Mouse (Mus musculus) liver, adult (tissue): Measurements from ENCODE around the gene Tbcc.

ENCODE experiments used
- GATA4 ChIP-seq: IDR thresholded peaks from 2 replicates; pipeline ENCODE4 v1.6.1; 2014; ENCODE audit warnings: mild to moderate bottlenecking, low read length; ENCODE audit not compliant: insufficient replicate concordance

Tbcc gene

DNA sequence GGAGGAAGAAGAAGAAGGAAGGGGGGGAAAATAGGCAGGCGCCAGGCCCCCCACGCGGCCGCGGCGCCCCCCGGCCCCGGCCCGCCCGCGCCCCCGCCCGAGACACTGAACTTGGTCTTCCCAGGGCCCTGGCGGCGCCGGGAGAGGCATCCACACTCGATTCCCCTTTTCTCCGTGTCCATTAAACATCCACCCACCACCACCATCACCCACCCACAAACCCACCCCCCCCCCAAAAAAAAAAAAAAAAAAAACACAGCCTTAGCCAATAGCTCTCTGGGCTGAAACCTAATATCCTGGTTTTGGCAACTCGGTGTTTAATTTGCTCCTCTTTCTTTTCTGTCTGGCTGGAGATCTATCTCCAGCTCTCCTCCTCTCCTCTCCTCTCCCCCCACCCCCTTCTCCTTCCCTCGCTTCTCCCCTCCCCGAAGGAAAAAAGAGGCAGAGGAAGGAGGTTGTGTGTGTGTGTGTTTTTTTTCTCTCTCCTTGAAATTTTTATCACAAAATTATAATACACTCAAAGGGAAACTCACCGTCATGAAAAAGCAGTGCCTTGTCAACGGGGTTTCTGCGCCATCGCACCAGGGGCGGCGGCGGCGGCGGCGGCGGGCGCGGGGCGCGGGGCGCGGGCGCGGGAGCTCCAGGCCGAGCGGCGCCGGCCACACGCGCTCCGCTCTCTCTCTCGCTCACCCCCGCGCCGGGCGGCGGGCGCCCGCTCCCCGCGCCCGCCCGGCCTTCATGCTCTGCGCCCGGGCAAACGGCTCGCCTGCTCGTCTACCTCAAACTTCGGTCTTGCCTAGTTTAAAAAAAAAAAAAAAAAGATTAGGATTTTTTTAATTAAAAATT lies 32.4 kb upstream of the Tbcc start, which contains the start of gene Bicral:
Bicral (minus strand) TSS at position 580 of the 846 bp plus-strand sequence.
- no peak for TF ChIP-seq GATA4

- no peak for TF ChIP-seq GATA4
Observed at GRCm38 (mm10) chr17:46858749-46859444, 31.6 kb upstream of the Tbcc start.

- TF ChIP-seq GATA4 = no peak
Observed at GRCm38 (mm10) chr17:46860120-46860519, 30.4 kb upstream of the Tbcc start.

DNA sequence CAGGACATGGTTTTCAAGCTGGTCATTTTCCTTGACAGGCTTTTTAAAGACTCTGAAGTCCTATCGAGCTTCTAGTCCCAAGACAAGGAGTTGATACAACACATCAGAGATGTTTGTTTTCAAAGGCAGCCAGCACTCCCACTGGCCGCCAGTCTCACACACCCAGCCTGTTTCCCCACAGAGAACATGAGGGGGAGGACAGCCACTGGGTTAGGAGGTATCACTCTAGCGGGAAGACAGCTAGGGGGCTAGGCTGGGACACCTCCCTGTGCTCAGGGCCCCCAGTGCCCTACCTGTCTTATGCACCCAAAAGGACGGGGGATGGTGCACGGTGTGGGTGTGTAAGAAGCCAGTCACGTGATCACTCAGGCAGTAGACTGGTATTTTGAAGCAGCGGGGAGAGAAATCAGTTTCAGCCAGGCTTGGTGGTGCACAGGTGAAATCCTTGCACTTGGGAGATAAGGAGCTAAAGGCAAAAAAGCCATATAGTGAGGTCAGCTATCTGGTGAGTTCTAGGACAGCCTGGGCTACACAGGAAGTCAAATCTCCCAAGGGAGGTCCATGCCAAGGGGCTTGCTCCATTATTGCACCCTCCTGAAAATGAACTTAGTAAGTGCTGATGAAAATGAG lies 25.8 kb upstream of the Tbcc start:
- no peak for TF ChIP-seq GATA4

DNA sequence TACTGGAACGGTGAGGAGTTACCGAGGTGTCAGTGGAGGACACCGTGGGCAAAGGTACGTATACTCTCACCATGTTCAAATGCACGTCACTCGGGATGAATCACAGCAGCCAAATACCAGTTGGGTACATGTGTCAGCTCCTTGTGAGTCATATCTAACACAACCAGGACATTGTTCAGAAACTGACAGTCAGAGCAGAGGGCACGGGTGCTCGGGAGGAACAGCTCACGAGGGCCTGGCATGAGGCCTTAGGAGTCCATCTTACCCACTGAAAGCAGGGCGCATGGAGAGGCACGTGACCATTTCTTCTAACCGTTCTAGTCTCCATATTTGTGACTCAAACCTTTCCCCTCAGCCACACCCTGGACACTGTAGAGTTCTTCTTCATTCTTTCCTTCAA lies 23.6 kb upstream of the Tbcc start:
- TF ChIP-seq GATA4 = no peak

DNA sequence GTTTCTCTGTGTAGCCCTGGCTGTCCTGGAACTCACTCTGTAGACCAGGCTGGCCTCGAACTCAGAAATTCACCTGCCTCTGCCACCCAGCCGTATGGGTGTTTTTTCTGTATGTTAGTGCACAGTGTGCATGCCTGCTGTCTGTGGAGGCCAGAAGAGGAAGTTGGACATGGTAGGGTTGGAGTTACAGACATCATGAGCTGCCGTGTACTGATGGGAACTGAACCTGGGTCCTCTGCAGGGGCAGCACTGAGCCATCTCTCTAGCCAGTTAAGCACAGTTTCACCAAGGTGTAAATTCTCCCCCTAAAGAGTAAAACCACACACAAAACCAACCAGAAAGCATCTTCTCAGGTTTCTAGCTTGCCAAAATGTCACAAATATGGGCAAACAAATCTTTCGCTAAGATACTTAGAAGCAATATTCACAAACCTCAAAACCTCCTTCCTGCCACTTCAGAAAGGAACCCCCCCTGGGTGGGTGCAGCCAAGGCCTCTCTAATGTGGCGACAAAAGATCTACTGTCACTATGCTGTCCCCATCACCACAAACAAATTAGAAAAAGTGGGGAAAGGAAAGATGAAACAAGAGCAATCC lies 20.2 kb upstream of the Tbcc start:
- TF ChIP-seq GATA4 = no peak

DNA sequence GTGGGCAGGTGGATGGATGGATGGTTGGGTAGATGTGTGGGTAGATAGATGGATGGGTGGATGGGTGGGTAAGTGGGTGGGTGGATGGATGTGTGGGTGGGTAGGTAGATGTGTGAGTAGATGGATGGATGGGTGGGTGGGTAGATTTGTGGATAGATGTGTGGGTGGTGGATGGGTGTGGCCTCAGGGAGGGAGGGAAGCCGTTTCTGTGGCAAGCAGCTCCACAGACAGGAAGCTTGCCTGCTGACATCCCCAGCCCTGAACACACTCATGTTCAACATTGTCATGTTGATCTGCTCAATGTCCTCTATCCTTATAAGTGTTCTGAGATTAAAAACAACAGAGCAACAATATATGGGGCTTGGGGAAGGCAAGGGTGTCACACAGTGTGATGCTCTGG lies 19.6 kb upstream of the Tbcc start:
- TF ChIP-seq GATA4 = no peak

DNA sequence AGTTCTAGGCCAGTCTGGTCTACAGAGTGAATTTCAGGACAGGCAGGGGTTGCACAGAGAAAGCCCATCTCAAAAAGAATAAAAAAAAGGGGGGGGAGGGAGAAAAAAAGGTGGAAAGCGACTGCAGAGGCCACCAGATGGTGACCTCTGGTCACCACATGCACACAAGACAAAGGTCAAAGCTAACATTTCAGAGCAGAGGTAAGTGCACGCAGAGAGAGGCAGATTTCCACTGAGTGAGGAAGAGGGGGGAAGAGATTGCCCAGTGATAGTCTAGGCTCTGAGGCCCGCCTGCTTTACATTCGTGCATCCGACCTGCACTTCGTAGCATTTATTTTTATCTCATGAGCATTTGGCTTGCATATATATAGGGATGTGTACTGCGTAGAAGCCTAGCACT lies 17.7 kb upstream of the Tbcc start:
- TF ChIP-seq GATA4 = peak; percentile 15; the same call in 1 of the 2 replicates

DNA sequence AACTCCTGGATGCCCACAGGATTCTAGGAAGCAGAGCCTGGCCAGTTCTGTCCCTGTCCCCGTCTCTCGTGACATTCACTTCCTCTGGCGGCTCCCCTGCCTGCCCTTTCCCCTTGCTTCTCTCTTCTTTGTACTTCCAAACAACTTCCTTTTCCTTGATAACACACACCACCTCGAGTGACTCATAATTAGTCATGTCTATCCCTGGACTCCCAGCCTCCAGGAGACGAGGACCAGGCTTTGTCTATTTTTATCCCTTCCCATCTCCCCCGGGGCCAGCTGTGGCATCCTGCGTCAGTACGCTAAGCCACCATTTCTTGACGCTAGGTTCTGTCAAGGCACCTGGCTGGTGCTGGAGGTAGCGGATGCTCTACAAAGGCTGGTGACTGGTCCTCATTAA lies 16.4 kb upstream of the Tbcc start:
- TF ChIP-seq GATA4 = peak; percentile 49; the same call in 1 of the 2 replicates

DNA sequence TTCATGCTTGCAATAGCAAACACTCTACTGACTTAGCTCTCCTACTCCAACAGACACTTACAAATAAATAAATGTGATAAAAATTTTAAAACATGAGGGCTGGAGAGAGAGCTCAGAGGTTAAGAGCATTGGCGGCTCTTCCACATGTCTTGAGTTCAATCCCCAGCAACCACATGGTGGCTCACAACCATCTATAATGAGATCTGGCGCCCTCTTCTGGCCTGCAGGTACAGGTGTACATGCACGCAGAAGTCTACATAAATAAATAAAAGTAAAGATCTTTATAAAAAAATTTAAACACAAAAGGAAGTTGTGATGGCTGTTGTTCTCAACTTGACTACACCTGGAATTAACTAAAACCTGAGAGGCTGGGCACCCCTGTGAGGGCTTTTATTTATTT lies 14.9 kb upstream of the Tbcc start:
- TF ChIP-seq GATA4 = no peak

- no peak for TF ChIP-seq GATA4
Observed at GRCm38 (mm10) chr17:46876371-46876950, 14.0 kb upstream of the Tbcc start.

GRCm38 (mm10) chr17:46877061-46877460 lies 13.4 kb upstream of the Tbcc start:
- TF ChIP-seq GATA4 = no peak

DNA sequence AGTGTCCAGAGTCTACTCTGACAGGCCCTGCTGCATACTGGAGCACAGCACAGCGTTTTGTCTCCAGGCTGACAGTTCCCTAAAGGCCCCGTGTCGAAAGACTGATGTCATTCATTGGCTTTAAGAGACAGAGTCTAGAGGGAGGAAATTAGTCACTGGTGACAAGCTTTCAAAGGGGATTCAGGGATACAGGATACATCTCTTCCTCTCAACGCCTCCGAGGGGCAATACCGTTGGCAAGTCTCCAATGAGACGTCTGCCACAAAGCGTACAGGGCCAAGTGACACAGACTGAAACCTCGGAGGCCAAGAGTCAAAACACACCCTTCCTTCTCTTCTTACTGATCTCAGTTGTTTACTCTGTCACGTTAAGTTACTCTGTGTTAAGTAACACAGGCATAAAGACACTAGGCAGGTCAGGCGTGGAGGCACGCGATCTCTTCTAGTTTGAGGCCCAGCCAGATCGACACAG lies 10.6 kb upstream of the Tbcc start:
- TF ChIP-seq GATA4 = peak; percentile 38; the same call in 1 of the 2 replicates

DNA sequence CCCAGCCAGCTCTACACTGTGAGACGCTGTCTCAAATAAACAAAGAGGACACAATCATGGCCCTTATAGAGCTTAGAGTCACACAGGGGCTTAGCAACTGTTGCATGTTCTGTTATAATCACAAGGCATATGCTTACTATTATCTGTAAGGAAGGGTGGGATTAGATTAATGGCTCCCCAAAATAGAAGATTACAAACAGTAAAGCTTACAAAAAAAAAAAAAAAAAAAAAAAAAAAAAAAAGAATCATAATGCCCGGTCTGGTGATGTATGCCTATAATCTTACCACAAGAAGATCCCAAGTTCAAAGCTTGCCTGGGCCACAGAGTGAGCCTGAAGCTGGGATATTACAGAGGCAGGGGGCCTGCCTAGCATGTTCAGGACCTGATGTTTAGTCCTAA lies 10.2 kb upstream of the Tbcc start:
- TF ChIP-seq GATA4 = no peak

GRCm38 (mm10) chr17:46881728-46882127 lies 8.8 kb upstream of the Tbcc start:
- TF ChIP-seq GATA4 = no peak
